18 mouse cellular contexts compared by ENCODE assay signal in genomic region chr16:14379888-14380287, GRCm38 (mm10). TPM values are rescaled to one million over a fixed set of nuclear protein-coding genes. Genes with fewer than 3 reads are reported as not detected.
DNase-seq lines count a peak whose midpoint lies in the region; ATAC-seq lines count a peak whose summit lies in the region.
"Had no signal": no experiment of that assay in that cellular context is flagged by ENCODE, and none has a peak within 500 bp of the region (broad histone marks: within the 10 kb centered on the region; RNA-seq: fewer than 3 reads in every experiment).

No protein-coding gene starts in this region.

- H3K27ac ChIP-seq in midbrain, embryonic 11.5 days (ENCODE audit: low read depth, low read length), result no peak overlapping the region
- H3K27ac ChIP-seq in midbrain, embryonic 16.5 days (ENCODE audit: low read length), result no peak overlapping the region
- H3K27ac ChIP-seq in midbrain, embryonic 10.5 days (replicated peaks), result no peak overlapping the region
- H3K27ac ChIP-seq: embryonic facial prominence, embryonic 13.5 days; forebrain, embryonic 10.5 days; lung, embryonic 15.5 days had no signal

- H3K27me3 ChIP-seq in midbrain, embryonic 11.5 days (ENCODE audit: control insufficient read depth, insufficient read depth, low read length), result no peaks in the 10 kb centered on the region
- H3K27me3 ChIP-seq in midbrain, embryonic 16.5 days (ENCODE audit: control insufficient read depth, insufficient read depth, low read depth, low read length), result no peaks in the 10 kb centered on the region
- no peaks in the 10 kb centered on the region for H3K27me3 ChIP-seq in midbrain, embryonic 10.5 days (ENCODE audit: low read depth, poor library complexity, severe bottlenecking)
- H3K27me3 ChIP-seq: CH12.LX; embryonic facial prominence, embryonic 13.5 days; lung, embryonic 15.5 days; Patski had no signal

- no peak for ATAC-seq in midbrain, embryonic 11.5 days (ENCODE audit: low FRiP score)
- ATAC-seq in midbrain, embryonic 16.5 days, result no peak
- ATAC-seq: intestine, postnatal 0 days; Patski had no signal

- H3K4me2 ChIP-seq in midbrain, embryonic 11.5 days, result no peak overlapping the region
- no peak overlapping the region for H3K4me2 ChIP-seq in midbrain, embryonic 16.5 days (ENCODE audit: low read length)
- H3K4me2 ChIP-seq: embryonic facial prominence, embryonic 13.5 days; liver, embryonic 11.5 days; lung, embryonic 15.5 days had no signal

- no peaks in the 10 kb centered on the region for H3K4me1 ChIP-seq in midbrain, embryonic 11.5 days (ENCODE audit: control insufficient read depth, insufficient read depth, low read length)
- H3K4me1 ChIP-seq in midbrain, embryonic 16.5 days (ENCODE audit: control insufficient read depth, insufficient read depth, low read length), result no peaks in the 10 kb centered on the region
- H3K4me1 ChIP-seq in midbrain, embryonic 10.5 days, result no peaks in the 10 kb centered on the region
- H3K4me1 ChIP-seq: embryonic facial prominence, embryonic 13.5 days; forebrain, embryonic 10.5 days had no signal

- no peaks in the 10 kb centered on the region for H3K36me3 ChIP-seq in midbrain, embryonic 11.5 days (ENCODE audit: control insufficient read depth, insufficient read depth, low read length)
- H3K36me3 ChIP-seq in midbrain, embryonic 16.5 days (ENCODE audit: control insufficient read depth, insufficient read depth, low read length), result no peaks in the 10 kb centered on the region
- no peaks in the 10 kb centered on the region for H3K36me3 ChIP-seq in midbrain, embryonic 10.5 days
- H3K36me3 ChIP-seq: embryonic facial prominence, embryonic 13.5 days; forebrain, embryonic 10.5 days; lung, embryonic 15.5 days had no signal

- peak; percentile 33 for DNase-seq in midbrain, embryonic 11.5 days (ENCODE audit: low spot score, missing footprints)
- DNase-seq in induced T-regulatory cell, adult 2 months (ENCODE audit: low read depth), result peak; percentile 54
- peak; percentile 14 for DNase-seq in thymus, adult 18-20 months
- DNase-seq in adrenal gland, adult 8-10 months, result no peak
- no peak for DNase-seq in spleen, postnatal 36 days (ENCODE audit: low spot score in 2 of 2)
- no peak for DNase-seq in layer of hippocampus, postnatal 14 days (ENCODE audit: low spot score in 2 of 2)
- DNase-seq in midbrain, embryonic 10.5 days (ENCODE audit: low spot score), result no peak
- DNase-seq: adrenal gland, postnatal 25 days; kidney, postnatal 14 days had no signal

- no peak overlapping the region for H3K4me3 ChIP-seq in midbrain, embryonic 11.5 days (ENCODE audit: low read depth, low read length)
- no peak overlapping the region for H3K4me3 ChIP-seq in midbrain, embryonic 16.5 days (ENCODE audit: low read depth, low read length)
- no peak overlapping the region for H3K4me3 ChIP-seq in midbrain, embryonic 10.5 days
- H3K4me3 ChIP-seq: embryonic facial prominence, embryonic 13.5 days; forebrain, embryonic 10.5 days; lung, embryonic 15.5 days; myocyte had no signal

- no peak overlapping the region for H3K9ac ChIP-seq in midbrain, embryonic 11.5 days (ENCODE audit: low read length)
- H3K9ac ChIP-seq in midbrain, embryonic 16.5 days (ENCODE audit: low read depth, low read length), result no peak overlapping the region
- H3K9ac ChIP-seq: embryonic facial prominence, embryonic 13.5 days; lung, embryonic 15.5 days had no signal

- WGBS in midbrain, embryonic 11.5 days, result 93% methylated on average over 7 of the region's 7 CpGs
- 96% methylated on average over 7 of the region's 7 CpGs for WGBS in midbrain, embryonic 16.5 days
- 90% methylated on average over 7 of the region's 7 CpGs for WGBS in midbrain, embryonic 10.5 days

- H3K9me3 ChIP-seq in midbrain, embryonic 11.5 days (ENCODE audit: control insufficient read depth, low read length), result no peaks in the 10 kb centered on the region
- no peaks in the 10 kb centered on the region for H3K9me3 ChIP-seq in midbrain, embryonic 16.5 days (replicated peaks; ENCODE audit: control insufficient read depth, low read length, poor library complexity, severe bottlenecking)
- H3K9me3 ChIP-seq in midbrain, embryonic 10.5 days (replicated peaks), result no peaks in the 10 kb centered on the region
- H3K9me3 ChIP-seq: embryonic facial prominence, embryonic 13.5 days; forebrain, embryonic 10.5 days; lung, embryonic 15.5 days had no signal

RNA-seq across cellular contexts. Expression of gene Abcc1, which starts 18.5 kb away (rescaled TPM):
- 4.5 and 5.4 TPM in 2 replicates for polyA plus RNA-seq in midbrain, embryonic 11.5 days (2014; fragmentation: Nextera tagmentation; extraction: Ambion mirVana)
- polyA plus RNA-seq in midbrain, embryonic 16.5 days (2015; fragmentation: Nextera tagmentation; extraction: Ambion mirVana), result 9.3 and 10.8 TPM in 2 replicates
- total RNA-seq in adrenal gland, adult 8-10 months (2022), result 10 to 100 TPM; 20.7 to 36.7 (median 28.5) TPM
- total RNA-seq in layer of hippocampus, postnatal 14 days (2021), result 10 to 100 TPM; 19.0 to 19.3 TPM
- 7.1 and 8.2 TPM in 2 replicates for polyA plus RNA-seq in midbrain, embryonic 10.5 days (2016; fragmentation: Nextera tagmentation; extraction: Ambion mirVana)

Comparison
In these comparisons a context has a peak if more than half of its experiments do, and no peak if none do; other contexts are left out.
1. DNase-seq: peak in midbrain, embryonic 11.5 days (single experiment), induced T-regulatory cell, adult 2 months (single experiment) and thymus, adult 18-20 months (2 of 2); none in adrenal gland, adult 8-10 months (single experiment), spleen, postnatal 36 days (0 of 2), layer of hippocampus, postnatal 14 days (0 of 2) and midbrain, embryonic 10.5 days (single experiment).